Mouse (Mus musculus) lung, postnatal 0 days (tissue): ENCODE data around the gene Plac1. TPM values are rescaled to one million over a fixed set of nuclear protein-coding genes. Genes with fewer than 3 reads are reported as not detected.

ENCODE experiments used
- ATAC-seq: fragments of 200-750 bp; cut with Nextera tagmentation; 2 replicates; pipeline ENCODE4 v1.8.0; 2017; ENCODE audit warnings: moderate library complexity
- DNase-seq: peaks from one replicate; pipeline ENCODE4 v3.0.0-alpha.2; 2016; ENCODE audit warnings: low spot score
- H3K27ac ChIP-seq: fragments of 300-500 bp; sonication (generic); 2 replicates; pipeline ENCODE4 v1.5.1; 2014; ENCODE audit warnings: antibody characterized with exemption, mild to moderate bottlenecking, low read length, mixed read lengths
- H3K27me3 ChIP-seq: fragments of 300-500 bp; sonication (generic); replicated peaks from 2 replicates; pipeline ENCODE4 v1.6.1; 2014; ENCODE audit warnings: low read length, mixed read lengths; ENCODE audit not compliant: insufficient read depth
- H3K36me3 ChIP-seq: fragments of 300-500 bp; sonication (generic); 2 replicates; pipeline ENCODE4 v1.6.1; 2014; ENCODE audit warnings: low read length, mixed read lengths; ENCODE audit not compliant: insufficient read depth
- H3K4me1 ChIP-seq: fragments of 300-500 bp; sonication (generic); 2 replicates; pipeline ENCODE4 v1.6.1; 2014; ENCODE audit warnings: antibody characterized with exemption, low read depth, low read length, mixed read lengths; ENCODE audit not compliant: insufficient read depth
- H3K4me2 ChIP-seq: fragments of 300-500 bp; sonication (generic); replicated peaks from 2 replicates; pipeline ENCODE4 v1.6.1; 2014; ENCODE audit warnings: low read depth, mild to moderate bottlenecking, low read length, moderate library complexity, mixed read lengths
- H3K4me3 ChIP-seq: fragments of 300-500 bp; sonication (generic); 2 replicates; pipeline ENCODE4 v1.5.1; 2014; ENCODE audit warnings: low read depth, low read length
- H3K9ac ChIP-seq: fragments of 300-500 bp; sonication (generic); replicated peaks from 2 replicates; pipeline ENCODE4 v1.6.1; 2014; ENCODE audit warnings: low read depth, mild to moderate bottlenecking
- H3K9me3 ChIP-seq: fragments of 300-500 bp; sonication (generic); 2 replicates; pipeline ENCODE4 v1.6.1; 2016; ENCODE audit warnings: low read length, mixed read lengths
- CTCF ChIP-seq: IDR thresholded peaks from 2 replicates; pipeline ENCODE4 v1.5.1; 2016; ENCODE audit warnings: antibody characterized with exemption, mild to moderate bottlenecking
- EP300 ChIP-seq: IDR thresholded peaks from 2 replicates; pipeline ENCODE4 v1.6.1; 2016; ENCODE audit warnings: antibody characterized with exemption, mild to moderate bottlenecking, control low read depth
- WGBS: fragments of 180-500 bp; shearing (Covaris S2); extraction: QIAGEN DNeasy Blood & Tissue Kit; methylation state at CpG from one replicate; pipeline ENCODE4 v1.1.7; 2014; 5-methylcytosine and 5-hydroxymethylcytosine counted together
- polyA plus RNA-seq: library from polyadenylated mRNA; unstranded; fragments of >200 nt; fragmentation: Nextera tagmentation; extraction: Ambion mirVana; gene quantifications from 2 replicates; pipeline ENCODE4 v1.2.1, GENCODE M21; 2015

The Plac1 gene
- polyA plus RNA-seq, 1 experiment from 2014 or later = 3.9 TPM

- no peaks in the 10 kb centered on the region for H3K36me3 ChIP-seq
- 9% methylated on average over 3 of the region's 3 CpGs for WGBS
- no peak overlapping the region for H3K9ac ChIP-seq
Observed at GRCm38 (mm10) chrX:53125838-53126467, 114.0 kb downstream of the Plac1 start.

GRCm38 (mm10) chrX:53123562-53123961 is 116.3 kb downstream of the Plac1 start:
- 43% methylated on average over 1 of the region's 1 CpGs for WGBS
- TF ChIP-seq CTCF (no peak), EP300 (peak; percentile 52; the same call in 1 of the 2 replicates)
- Histone ChIP-seq H3K36me3 (no peaks in the 10 kb centered on the region), H3K4me1 (no peaks in the 10 kb centered on the region; the same call in 1 of the 2 replicates), H3K9me3 (no peaks in the 10 kb centered on the region), H3K9ac (no peak overlapping the region), H3K4me3 (no peak overlapping the region), H3K4me2 (no peak overlapping the region), H3K27me3 (no peaks in the 10 kb centered on the region), H3K27ac (no peak overlapping the region)
- DNase-seq (no peak), ATAC-seq (peak; percentile 55; the same call in 1 of the 2 replicates)

More at GRCm38 (mm10) chrX:53125838-53126467, 114.0 kb downstream of the Plac1 start:
- peak; percentile 85 for ATAC-seq
- Histone ChIP-seq H3K4me1 (no peaks in the 10 kb centered on the region; the same call in 1 of the 2 replicates), H3K9me3 (no peaks in the 10 kb centered on the region), H3K4me3 (no peak overlapping the region), H3K27me3 (no peaks in the 10 kb centered on the region), H3K4me2 (no peak overlapping the region), H3K27ac (peak overlapping the region; percentile 20; the same call in 1 of the 2 replicates)
- TF ChIP-seq EP300 = peak; percentile 34; the same call in 1 of the 2 replicates
- no peak for TF ChIP-seq CTCF
- peak; percentile 85 for DNase-seq

GRCm38 (mm10) chrX:53118631-53119030 is 121.3 kb downstream of the Plac1 start:
- 51% methylated on average over 6 of the region's 6 CpGs for WGBS
- Histone ChIP-seq H3K4me1 (no peaks in the 10 kb centered on the region), H3K4me2 (no peak overlapping the region), H3K9me3 (no peaks in the 10 kb centered on the region), H3K9ac (no peak overlapping the region), H3K4me3 (no peak overlapping the region), H3K36me3 (no peaks in the 10 kb centered on the region), H3K27ac (no peak overlapping the region), H3K27me3 (no peaks in the 10 kb centered on the region)
- ATAC-seq (no peak), DNase-seq (no peak)
- TF ChIP-seq CTCF (no peak), EP300 (no peak)

- Histone ChIP-seq H3K4me2 (no peak overlapping the region), H3K9ac (no peak overlapping the region), H3K36me3 (no peaks in the 10 kb centered on the region), H3K27me3 (no peaks in the 10 kb centered on the region), H3K4me3 (no peak overlapping the region), H3K9me3 (no peaks in the 10 kb centered on the region), H3K4me1 (no peaks in the 10 kb centered on the region), H3K27ac (no peak overlapping the region)
- no peak for ATAC-seq
- TF ChIP-seq EP300 (no peak), CTCF (no peak)
- DNase-seq = no peak
Observed at GRCm38 (mm10) chrX:53118019-53118418, 121.9 kb downstream of the Plac1 start.

GRCm38 (mm10) chrX:53114994-53115393 is 124.9 kb downstream of the Plac1 start:
- Histone ChIP-seq H3K27me3 (no peaks in the 10 kb centered on the region), H3K36me3 (no peaks in the 10 kb centered on the region), H3K4me2 (no peak overlapping the region), H3K27ac (no peak overlapping the region), H3K9me3 (no peaks in the 10 kb centered on the region), H3K9ac (no peak overlapping the region), H3K4me3 (no peak overlapping the region), H3K4me1 (no peaks in the 10 kb centered on the region)
- no peak for ATAC-seq
- TF ChIP-seq CTCF = no peak
- no peak for TF ChIP-seq EP300
- DNase-seq = no peak
- 61% methylated on average over 7 of the region's 7 CpGs for WGBS

GRCm38 (mm10) chrX:53110142-53110541 is 129.8 kb downstream of the Plac1 start:
- Histone ChIP-seq H3K27ac (no peak overlapping the region), H3K9ac (no peak overlapping the region), H3K36me3 (no peaks in the 10 kb centered on the region), H3K9me3 (no peaks in the 10 kb centered on the region), H3K4me1 (no peaks in the 10 kb centered on the region), H3K27me3 (no peaks in the 10 kb centered on the region), H3K4me3 (no peak overlapping the region), H3K4me2 (no peak overlapping the region)
- whole genome bisulfite sequencing = 76% methylated on average over 4 of the region's 4 CpGs
- ATAC-seq = peak; percentile 73
- DNase-seq = no peak
- no peak for TF ChIP-seq EP300
- no peak for TF ChIP-seq CTCF
